ENCODE assay signal across 22 mouse cellular contexts in genomic region chr4:150528426-150528825, GRCm38 (mm10).
"Had no signal": no experiment of that assay in that cellular context is flagged by ENCODE, and none has a peak within 500 bp of the region (broad histone marks: within the 10 kb centered on the region; RNA-seq: fewer than 3 reads in every experiment).

No protein-coding gene starts in this region.

- H3K9me3 ChIP-seq: kidney, embryonic 15.5 days; limb, embryonic 10.5 days; limb, embryonic 13.5 days; liver, embryonic 12.5 days; liver, embryonic 15.5 days; lung, embryonic 15.5 days; megakaryocyte, embryonic 14.5 days; midbrain, embryonic 10.5 days; midbrain, embryonic 13.5 days; neural tube, embryonic 12.5 days had no signal

- DNase-seq: liver; lung, adult 18-20 months; lung, postnatal 10 days; lung, postnatal 36 days; retina, postnatal 1 day; right cerebral cortex, postnatal 4 days; thymus, adult 2 months; thymus, postnatal 14 days; thymus, postnatal 4 days had no signal

- H3K36me3 ChIP-seq: liver, embryonic 15.5 days had no signal

- H3K4me2 ChIP-seq: kidney, embryonic 15.5 days; limb, embryonic 13.5 days; liver, embryonic 12.5 days; liver, embryonic 15.5 days; lung, embryonic 15.5 days; midbrain, embryonic 13.5 days; neural tube, embryonic 12.5 days had no signal

- H3K27ac ChIP-seq: kidney, embryonic 15.5 days; limb, embryonic 10.5 days; limb, embryonic 13.5 days; liver, embryonic 12.5 days; liver, embryonic 15.5 days; lung, embryonic 15.5 days; midbrain, embryonic 10.5 days; midbrain, embryonic 13.5 days; neural tube, embryonic 12.5 days; stomach, postnatal 0 days had no signal

- ATAC-seq: liver, embryonic 12.5 days; midbrain, embryonic 13.5 days; midbrain, embryonic 16.5 days had no signal

- H3K4me3 ChIP-seq: kidney, embryonic 15.5 days; limb, embryonic 10.5 days; limb, embryonic 13.5 days; liver, embryonic 12.5 days; liver, embryonic 15.5 days; lung, embryonic 15.5 days; megakaryocyte, embryonic 14.5 days; midbrain, embryonic 10.5 days; midbrain, embryonic 13.5 days; myocyte; neural tube, embryonic 12.5 days had no signal

- H3K27me3 ChIP-seq: kidney, embryonic 15.5 days; limb, embryonic 13.5 days; liver, embryonic 12.5 days; liver, embryonic 15.5 days; lung, embryonic 15.5 days; megakaryocyte, embryonic 14.5 days; midbrain, embryonic 13.5 days; neural tube, embryonic 12.5 days had no signal

- H3K4me1 ChIP-seq: lung, embryonic 15.5 days had no signal

- H3K9ac ChIP-seq: kidney, embryonic 15.5 days; limb, embryonic 13.5 days; liver, embryonic 12.5 days; liver, embryonic 15.5 days; lung, embryonic 15.5 days; midbrain, embryonic 13.5 days; neural tube, embryonic 12.5 days had no signal
